Mouse (Mus musculus) stomach, embryonic 14.5 days (tissue): ENCODE data around the gene Marco. TPM values are rescaled to one million over a fixed set of nuclear protein-coding genes. Genes with fewer than 3 reads are reported as not detected.

Experiments
- ATAC-seq: fragments of 200-750 bp; cut with Nextera tagmentation; 2 replicates; pipeline ENCODE4 v1.8.0; 2017; ENCODE audit warnings: low read depth, moderate TSS enrichment; ENCODE audit not compliant: insufficient number of reproducible peaks, insufficient read depth, low FRiP score
- H3K27ac ChIP-seq: fragments of 300-500 bp; sonication (generic); 2 replicates; pipeline ENCODE4 v1.5.1; 2014; ENCODE audit warnings: mild to moderate bottlenecking, low read length, moderate library complexity, mixed read lengths
- H3K27me3 ChIP-seq: fragments of 300-500 bp; sonication (generic); 2 replicates; pipeline ENCODE4 v1.6.1; 2014; ENCODE audit warnings: low read length, control low read depth, mixed read lengths; ENCODE audit not compliant: control insufficient read depth, insufficient read depth
- H3K36me3 ChIP-seq: fragments of 300-500 bp; sonication (generic); 2 replicates; pipeline ENCODE4 v1.6.1; 2014; ENCODE audit warnings: mild to moderate bottlenecking, control low read depth, low read length, moderate library complexity, mixed read lengths; ENCODE audit not compliant: control insufficient read depth, insufficient read depth
- H3K4me1 ChIP-seq: fragments of 300-500 bp; sonication (generic); 2 replicates; pipeline ENCODE4 v1.6.1; 2014; ENCODE audit warnings: low read length, control low read depth, mixed read lengths; ENCODE audit not compliant: control insufficient read depth, insufficient read depth
- H3K4me2 ChIP-seq: fragments of 300-500 bp; sonication (generic); replicated peaks from 2 replicates; pipeline ENCODE4 v1.6.1; 2014; ENCODE audit warnings: low read depth, low read length, control low read depth
- H3K4me3 ChIP-seq: fragments of 300-500 bp; sonication (generic); 2 replicates; pipeline ENCODE4 v1.5.1; 2014; ENCODE audit warnings: low read depth, low read length, control low read depth
- H3K9ac ChIP-seq: fragments of 300-500 bp; sonication (generic); replicated peaks from 2 replicates; pipeline ENCODE4 v1.6.1; 2014; ENCODE audit warnings: low read depth, mild to moderate bottlenecking, control low read depth, low read length, moderate library complexity, mixed read lengths
- H3K9me3 ChIP-seq: fragments of 300-500 bp; sonication (generic); 2 replicates; pipeline ENCODE4 v1.6.1; 2016; ENCODE audit warnings: low read depth, low read length, control low read depth; ENCODE audit not compliant: control insufficient read depth
- WGBS: fragments of 180-500 bp; shearing (Covaris S2); extraction: QIAGEN DNeasy Blood & Tissue Kit; methylation state at CpG from one replicate; pipeline ENCODE4 v1.1.7; 2014; 5-methylcytosine and 5-hydroxymethylcytosine counted together
- polyA plus RNA-seq: library from polyadenylated mRNA; unstranded; fragments of >200 nt; fragmentation: Nextera tagmentation; extraction: Ambion mirVana; gene quantifications from 2 replicates; pipeline ENCODE4 v1.2.1, GENCODE M21; 2014

The Marco gene
- not detected in 2 replicates for polyA plus RNA-seq

- no peaks in the 10 kb centered on the region for H3K9me3 ChIP-seq
- H3K27ac ChIP-seq, result no peak within 1 kb of the TSS
- no peaks in the 10 kb centered on the region for H3K27me3 ChIP-seq
- H3K4me1 ChIP-seq, result no peaks in the 10 kb centered on the region
- no peak for ATAC-seq
- no peaks in the 10 kb centered on the region for H3K36me3 ChIP-seq
- no peak within 1 kb of the TSS for H3K4me3 ChIP-seq
- WGBS, result 72% methylated on average over 1 of the region's 1 CpGs
- H3K4me2 ChIP-seq, result no peak within 1 kb of the TSS
- H3K9ac ChIP-seq, result no peak within 1 kb of the TSS
Observed at GRCm38 (mm10) chr1:120504924-120505323, at the start of gene Marco. Gene Marco (minus strand): TSS chr1:120505024.

GRCm38 (mm10) chr1:120539506-120540029 lies 34.7 kb upstream of the Marco start:
- no peak for ATAC-seq
- Histone ChIP-seq H3K4me1 (no peaks in the 10 kb centered on the region), H3K9me3 (no peaks in the 10 kb centered on the region), H3K27me3 (no peaks in the 10 kb centered on the region), H3K4me2 (no peak overlapping the region), H3K9ac (no peak overlapping the region), H3K36me3 (no peaks in the 10 kb centered on the region), H3K4me3 (no peak overlapping the region), H3K27ac (no peak overlapping the region)
- WGBS, result 68% methylated on average over 7 of the region's 7 CpGs

- H3K27me3 ChIP-seq, result no peaks in the 10 kb centered on the region
- no peak overlapping the region for H3K4me2 ChIP-seq
- H3K4me1 ChIP-seq, result no peaks in the 10 kb centered on the region
- H3K36me3 ChIP-seq, result no peaks in the 10 kb centered on the region
- 87% methylated on average over 1 of the region's 1 CpGs for WGBS
- H3K9me3 ChIP-seq, result no peaks in the 10 kb centered on the region
- H3K9ac ChIP-seq, result no peak overlapping the region
- no peak overlapping the region for H3K27ac ChIP-seq
- no peak overlapping the region for H3K4me3 ChIP-seq
- no peak for ATAC-seq
Observed at GRCm38 (mm10) chr1:120536998-120537397, 32.2 kb upstream of the Marco start.

GRCm38 (mm10) chr1:120535919-120536318 lies 31.1 kb upstream of the Marco start:
- ATAC-seq, result no peak
- no peaks in the 10 kb centered on the region for H3K4me1 ChIP-seq
- H3K4me3 ChIP-seq, result no peak overlapping the region
- 86% methylated on average over 1 of the region's 1 CpGs for WGBS
- H3K9me3 ChIP-seq, result no peaks in the 10 kb centered on the region
- no peak overlapping the region for H3K9ac ChIP-seq
- no peak overlapping the region for H3K27ac ChIP-seq
- no peaks in the 10 kb centered on the region for H3K27me3 ChIP-seq
- no peaks in the 10 kb centered on the region for H3K36me3 ChIP-seq
- no peak overlapping the region for H3K4me2 ChIP-seq

- WGBS, result 87% methylated on average over 6 of the region's 6 CpGs
- ATAC-seq, result no peak
- Histone ChIP-seq H3K27me3 (no peaks in the 10 kb centered on the region), H3K9me3 (no peaks in the 10 kb centered on the region), H3K4me1 (no peaks in the 10 kb centered on the region), H3K9ac (no peak overlapping the region), H3K4me2 (no peak overlapping the region), H3K36me3 (no peaks in the 10 kb centered on the region), H3K4me3 (no peak overlapping the region), H3K27ac (no peak overlapping the region)
Observed at GRCm38 (mm10) chr1:120532321-120532916, 27.6 kb upstream of the Marco start.

- H3K27me3 ChIP-seq, result no peaks in the 10 kb centered on the region
- no peaks in the 10 kb centered on the region for H3K9me3 ChIP-seq
- no peaks in the 10 kb centered on the region for H3K4me1 ChIP-seq
- H3K36me3 ChIP-seq, result no peaks in the 10 kb centered on the region
- H3K9ac ChIP-seq, result no peak overlapping the region
- no peak overlapping the region for H3K4me3 ChIP-seq
- no peak overlapping the region for H3K4me2 ChIP-seq
- WGBS, result 71% methylated on average over 3 of the region's 3 CpGs
- no peak overlapping the region for H3K27ac ChIP-seq
- ATAC-seq, result no peak
Observed at GRCm38 (mm10) chr1:120531770-120532169, 26.9 kb upstream of the Marco start.

GRCm38 (mm10) chr1:120529881-120530280 lies 25.1 kb upstream of the Marco start:
- H3K27ac ChIP-seq, result no peak overlapping the region
- H3K36me3 ChIP-seq, result no peaks in the 10 kb centered on the region
- WGBS, result 80% methylated on average over 2 of the region's 2 CpGs
- H3K4me3 ChIP-seq, result no peak overlapping the region
- no peaks in the 10 kb centered on the region for H3K9me3 ChIP-seq
- H3K4me2 ChIP-seq, result no peak overlapping the region
- ATAC-seq, result no peak
- H3K27me3 ChIP-seq, result no peaks in the 10 kb centered on the region
- no peak overlapping the region for H3K9ac ChIP-seq
- no peaks in the 10 kb centered on the region for H3K4me1 ChIP-seq

GRCm38 (mm10) chr1:120517618-120518017 lies 12.8 kb upstream of the Marco start:
- WGBS, result 71% methylated on average over 7 of the region's 7 CpGs
- no peak for ATAC-seq
- Histone ChIP-seq H3K36me3 (no peaks in the 10 kb centered on the region), H3K4me3 (no peak overlapping the region), H3K9ac (no peak overlapping the region), H3K27ac (no peak overlapping the region), H3K4me2 (no peak overlapping the region), H3K4me1 (no peaks in the 10 kb centered on the region), H3K9me3 (no peaks in the 10 kb centered on the region), H3K27me3 (no peaks in the 10 kb centered on the region)

- Histone ChIP-seq H3K36me3 (no peaks in the 10 kb centered on the region), H3K4me1 (no peaks in the 10 kb centered on the region)
- ATAC-seq, result no peak
Observed at GRCm38 (mm10) chr1:120510311-120510710, 5.5 kb upstream of the Marco start.

More at GRCm38 (mm10) chr1:120510311-120510710, 5.5 kb upstream of the Marco start:
- H3K27me3 ChIP-seq, result no peaks in the 10 kb centered on the region
- H3K9me3 ChIP-seq, result no peaks in the 10 kb centered on the region
- H3K9ac ChIP-seq, result no peak overlapping the region
- no peak overlapping the region for H3K4me2 ChIP-seq
- H3K4me3 ChIP-seq, result no peak overlapping the region
- WGBS, result 59% methylated on average over 3 of the region's 3 CpGs
- no peak overlapping the region for H3K27ac ChIP-seq
